Mouse (Mus musculus) inflammation-experienced regulatory T-cells, adult 6 months (primary cell): ENCODE measurements around the gene Gltp. TPM values are rescaled to one million over a fixed set of nuclear protein-coding genes. Genes with fewer than 3 reads are reported as not detected.

Experiments used
- ATAC-seq: one replicate; pipeline ENCODE4 v1.8.0; 2017
- polyA plus RNA-seq, 3 experiments: library from polyadenylated mRNA; unstranded; fragments of 100-300 nt; shearing (Covaris generic); gene quantifications; one replicate each; pipeline ENCODE4 v1.2.1; 2017

Gltp gene
- polyA plus RNA-seq, 3 experiments from 2014 or later = 220 to 248 (median 235) TPM

GRCm38 (mm10) chr5:114702403-114703392, 11.9 kb upstream of the Gltp start:
- no peak for ATAC-seq

DNA sequence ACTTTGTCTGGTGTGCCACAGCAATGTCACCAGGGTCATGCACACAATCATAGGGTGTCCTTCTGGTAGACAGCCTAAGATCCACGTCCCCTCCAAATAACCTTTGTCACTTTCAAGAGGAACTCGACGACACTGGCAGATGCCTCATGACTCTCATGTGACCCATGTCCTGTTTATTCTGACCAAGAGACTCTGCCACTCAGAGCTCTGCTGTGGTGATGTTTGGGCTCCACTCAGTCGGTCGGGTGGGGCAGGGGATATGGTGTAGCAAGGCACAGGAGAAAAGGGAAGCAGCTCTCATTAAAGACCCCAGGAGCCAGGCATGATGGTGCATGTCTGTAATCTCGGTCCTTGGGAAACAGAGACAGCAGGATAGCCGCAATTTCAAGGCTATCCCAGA, 8.2 kb upstream of the Gltp start:
- ATAC-seq = no peak

DNA sequence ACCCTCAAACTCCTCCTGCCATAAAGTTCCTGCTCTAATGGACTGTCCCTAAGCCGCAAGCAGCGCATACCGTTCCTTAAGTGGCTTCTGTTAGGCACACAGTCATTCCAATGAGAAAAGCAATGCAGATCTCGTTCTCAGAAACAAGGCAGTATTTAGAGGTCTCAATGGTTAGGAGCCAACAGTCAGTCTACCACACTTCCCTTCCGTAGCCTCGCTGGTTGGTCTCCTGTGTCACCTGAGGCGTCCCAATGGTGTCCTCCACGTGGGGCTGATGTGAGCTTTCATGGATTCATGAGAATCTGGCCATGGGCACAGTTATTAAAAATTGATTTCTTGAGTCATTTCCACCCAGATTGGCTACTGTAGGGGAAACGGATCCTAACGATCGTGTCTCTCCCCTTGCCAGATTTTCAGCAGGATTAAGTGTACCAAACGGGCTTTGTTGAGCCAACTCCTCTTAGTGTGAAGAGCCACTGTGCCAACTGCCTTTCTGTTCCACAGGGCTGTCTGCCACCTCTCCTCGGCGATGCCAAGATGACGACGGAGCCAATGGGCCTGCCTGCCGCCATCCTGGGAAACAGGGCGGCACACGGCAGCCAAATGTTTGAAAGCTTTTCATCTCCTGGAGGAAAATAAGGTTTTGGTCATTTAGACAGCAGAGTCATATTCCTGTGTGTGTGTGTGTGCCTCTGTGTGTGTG, 7.4 kb upstream of the Gltp start:
- ATAC-seq = no peak

DNA sequence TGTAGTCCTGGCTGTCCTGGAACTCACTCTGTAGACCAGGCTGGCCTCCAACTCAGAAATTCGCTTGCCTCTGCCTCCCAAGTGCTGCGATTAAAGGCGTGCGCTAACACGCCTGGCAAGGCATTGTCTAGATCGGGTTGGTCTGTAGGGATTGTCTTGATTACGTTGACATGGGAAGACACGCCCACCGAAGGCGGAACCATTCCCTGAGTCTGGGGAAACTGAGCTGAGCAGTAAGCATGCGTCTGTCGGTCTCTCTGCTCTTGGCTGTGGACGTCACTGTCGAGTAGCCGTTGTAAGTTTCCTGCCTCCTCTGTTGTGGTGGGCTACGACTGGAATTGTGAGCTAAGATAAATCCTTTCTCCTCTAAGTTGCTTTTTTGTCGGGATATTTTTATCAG, 6.2 kb upstream of the Gltp start:
- no peak for ATAC-seq

GRCm38 (mm10) chr5:114695775-114696174, 5.0 kb upstream of the Gltp start:
- no peak for ATAC-seq

DNA sequence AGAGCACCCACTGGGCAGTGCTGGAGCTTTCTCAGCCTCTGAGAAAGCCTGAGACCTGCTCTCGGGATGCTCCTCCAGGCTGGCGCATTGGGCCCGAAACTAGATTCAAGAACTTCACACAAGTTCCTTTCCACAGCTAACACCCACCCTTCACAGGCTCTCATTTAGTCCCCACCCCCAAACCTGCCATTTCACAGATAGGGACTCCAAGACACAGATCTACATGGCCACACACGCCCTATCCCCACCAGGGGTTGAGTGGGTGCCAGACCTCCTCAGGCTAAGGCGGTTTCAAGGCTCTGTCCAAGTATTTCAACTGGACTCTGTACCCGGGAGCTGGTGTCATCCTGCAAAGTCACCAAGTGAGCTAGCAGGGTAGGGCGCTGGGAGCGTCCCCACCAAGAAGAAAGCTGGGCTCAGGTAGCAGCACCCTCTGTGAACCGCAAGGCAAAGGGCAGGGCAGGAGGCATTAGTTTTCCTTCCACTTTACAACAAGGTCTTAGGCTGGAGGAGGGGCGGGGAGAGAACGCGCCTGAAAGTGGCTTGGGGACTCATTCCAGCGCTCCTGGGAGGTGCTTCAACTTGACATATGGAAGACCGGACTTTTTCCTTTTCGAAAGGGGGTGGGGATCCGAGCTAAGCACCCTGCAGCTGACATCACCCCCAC, 951 bp downstream of the Gltp start:
- ATAC-seq = peak; percentile 30

DNA sequence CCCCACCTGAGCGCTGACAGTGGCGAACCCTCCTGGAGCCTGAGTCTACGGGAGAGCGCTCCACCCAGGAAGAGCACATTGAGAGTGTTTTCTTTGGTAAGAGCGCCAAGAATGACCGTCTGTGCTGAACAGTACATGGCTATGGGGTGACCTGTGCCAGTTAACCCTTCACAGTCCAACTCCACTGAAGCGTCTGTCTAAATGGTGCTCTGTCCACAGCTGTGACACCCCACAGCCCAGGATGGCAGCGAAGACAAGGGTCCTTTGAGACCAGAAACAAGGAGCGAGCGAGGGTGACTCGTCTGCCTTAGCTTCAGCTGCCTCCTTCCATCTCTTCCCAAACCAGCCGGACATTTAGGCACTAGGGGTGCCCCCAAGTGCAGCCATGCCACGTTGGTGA, 2.1 kb downstream of the Gltp start:
- no peak for ATAC-seq

- ATAC-seq = no peak
These were observed 2.9 kb downstream of the Gltp start for GRCm38 (mm10) chr5:114687901-114688300.

GRCm38 (mm10) chr5:114686726-114687210, 4.0 kb downstream of the Gltp start:
- no peak for ATAC-seq

DNA sequence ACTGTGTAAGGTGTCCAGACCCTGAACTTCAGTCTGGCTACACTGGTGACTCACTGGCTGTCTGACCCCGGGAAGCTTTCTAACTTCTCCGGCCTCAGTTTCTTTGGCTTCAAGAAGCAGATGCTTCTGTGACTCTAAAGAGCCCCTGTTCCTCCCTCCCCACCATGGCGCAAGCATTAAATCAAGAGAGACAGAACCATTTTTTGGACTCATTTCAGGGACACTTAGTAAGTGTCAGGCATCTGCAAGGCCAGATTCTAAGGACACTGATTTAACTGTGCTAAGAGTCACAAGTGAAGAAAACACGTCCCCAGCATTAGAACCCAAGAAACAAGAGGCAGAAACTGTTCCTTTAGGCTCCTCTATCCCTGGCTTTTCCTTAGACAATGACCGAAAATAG, 4.8 kb downstream of the Gltp start:
- no peak for ATAC-seq

DNA sequence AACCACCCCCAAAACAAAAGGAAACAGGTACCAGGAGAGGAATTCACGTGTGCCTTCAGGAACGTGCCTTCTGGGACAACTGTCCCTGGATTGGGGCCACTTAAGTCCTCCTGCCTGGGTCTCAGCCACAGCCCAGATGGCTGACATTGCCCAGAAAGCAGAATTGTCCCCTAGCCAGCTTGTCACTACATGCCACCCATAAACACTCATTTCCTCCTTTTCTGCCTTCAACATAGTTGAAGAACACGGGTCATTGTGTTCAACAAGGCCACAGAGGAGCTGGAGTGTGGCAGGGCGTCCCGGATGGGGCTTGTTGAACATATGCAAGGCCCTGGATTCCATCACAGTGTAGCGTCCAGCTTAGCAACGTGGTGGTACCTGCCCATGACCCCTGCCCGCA, 9.1 kb downstream of the Gltp start:
- ATAC-seq = no peak

DNA sequence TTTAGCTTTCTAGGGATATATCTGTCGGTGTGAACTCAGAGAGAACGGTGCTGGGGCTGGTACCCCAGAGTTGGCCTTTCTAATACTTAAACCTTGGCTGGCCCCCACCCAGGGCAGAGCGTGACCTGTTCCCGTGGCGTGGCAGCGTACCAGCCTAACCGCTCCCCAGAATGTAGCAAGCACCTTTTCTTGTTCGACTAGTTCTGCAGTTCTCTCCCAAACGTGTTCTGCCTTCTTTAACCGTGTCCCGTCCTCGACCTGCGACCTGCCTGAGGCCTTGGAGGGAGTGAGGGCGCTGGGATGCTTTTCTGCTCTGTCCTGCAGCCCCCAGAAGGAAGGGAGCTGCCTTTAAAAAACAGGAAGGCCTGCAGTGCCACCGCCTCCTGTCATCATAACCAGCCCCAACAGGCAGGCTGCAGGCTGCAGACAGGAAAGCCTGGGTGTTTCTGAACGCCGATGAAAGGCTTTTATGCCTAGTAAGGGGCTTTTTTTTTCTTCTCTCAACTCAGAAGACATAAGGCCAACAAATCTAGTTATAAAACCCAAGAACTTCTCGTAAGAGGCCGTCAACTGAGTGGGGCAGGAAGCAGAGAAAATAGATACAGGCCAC, 10.0 kb downstream of the Gltp start:
- peak; percentile 87 for ATAC-seq

- peak; percentile 41 for ATAC-seq
These were observed 10.8 kb downstream of the Gltp start for GRCm38 (mm10) chr5:114679841-114680591.

- ATAC-seq = no peak
These were observed 16.2 kb downstream of the Gltp start for GRCm38 (mm10) chr5:114674594-114674993.

GRCm38 (mm10) chr5:114673114-114673513, 17.7 kb downstream of the Gltp start:
- no peak for ATAC-seq

- no peak for ATAC-seq
These were observed 21.8 kb downstream of the Gltp start for GRCm38 (mm10) chr5:114669014-114669413.

DNA sequence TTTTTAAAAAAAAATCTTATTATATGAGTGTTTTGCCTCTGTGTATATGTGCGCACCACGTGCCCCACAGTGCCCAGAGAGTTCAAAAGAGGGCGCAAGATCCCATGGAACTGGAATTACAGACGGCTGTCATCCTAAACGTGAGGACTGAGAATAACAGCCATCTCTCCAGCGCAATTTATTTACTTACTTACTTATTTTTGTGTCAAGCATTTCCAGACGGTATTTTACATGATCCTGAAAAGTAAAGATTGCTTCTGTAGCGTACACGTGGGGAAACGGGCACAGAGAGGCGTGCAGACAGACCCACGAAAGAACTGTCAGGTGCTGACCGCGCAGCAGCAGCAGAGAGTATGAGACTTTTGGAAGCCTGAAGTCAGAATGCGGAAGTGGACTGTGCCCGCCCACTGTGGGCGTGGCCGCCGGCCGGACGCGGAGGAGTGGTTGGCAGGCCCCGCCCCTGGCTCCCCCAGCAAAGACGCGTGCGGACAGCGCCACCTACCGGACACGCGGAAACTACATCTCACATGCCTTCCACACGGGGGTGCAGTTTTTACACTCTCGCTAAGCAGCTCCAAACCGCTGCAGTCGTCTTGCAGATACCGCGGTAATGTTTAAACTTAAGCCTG, 23.4 kb downstream of the Gltp start:
- peak; percentile 94 for ATAC-seq

DNA sequence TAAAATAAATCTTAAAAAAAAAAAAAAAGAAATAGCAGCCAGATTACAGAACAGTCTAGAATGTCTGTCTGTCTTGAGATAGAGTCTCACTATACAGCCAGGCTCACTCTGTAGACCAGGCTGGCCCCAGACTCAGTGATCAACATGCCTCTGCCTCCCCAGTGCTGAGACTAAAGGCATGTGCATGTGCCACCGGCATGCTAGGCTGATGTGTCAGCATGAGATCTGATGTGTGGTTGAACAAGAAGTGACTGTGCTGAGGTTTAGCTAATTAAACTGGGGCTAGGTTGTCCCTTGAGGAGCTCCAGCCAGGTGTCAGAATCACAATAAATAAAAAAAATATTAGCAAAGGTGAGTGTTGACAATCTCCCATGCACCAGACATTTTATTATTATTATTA, 24.1 kb downstream of the Gltp start:
- ATAC-seq = no peak

- no peak for ATAC-seq
These were observed 26.0 kb downstream of the Gltp start for GRCm38 (mm10) chr5:114664750-114665149.

DNA sequence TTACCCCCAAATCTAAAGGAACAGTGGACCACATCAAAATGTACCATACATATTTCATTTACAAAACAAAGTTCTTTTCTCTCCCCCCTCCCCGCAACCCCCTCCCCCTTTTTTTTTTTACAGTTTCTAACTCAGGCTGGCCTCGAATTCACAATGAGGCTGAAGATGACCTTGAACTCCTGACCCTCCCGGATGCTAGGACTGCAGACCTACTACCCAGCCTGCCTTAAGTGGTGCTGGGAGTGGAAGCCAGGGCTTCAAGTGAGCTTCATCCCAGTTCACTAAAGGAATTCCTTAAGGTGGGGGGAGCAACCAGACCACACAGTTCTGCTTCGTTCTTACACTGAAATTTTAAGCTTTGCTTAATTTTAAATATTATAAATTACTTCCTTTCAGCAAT, 26.6 kb downstream of the Gltp start:
- ATAC-seq = no peak

DNA sequence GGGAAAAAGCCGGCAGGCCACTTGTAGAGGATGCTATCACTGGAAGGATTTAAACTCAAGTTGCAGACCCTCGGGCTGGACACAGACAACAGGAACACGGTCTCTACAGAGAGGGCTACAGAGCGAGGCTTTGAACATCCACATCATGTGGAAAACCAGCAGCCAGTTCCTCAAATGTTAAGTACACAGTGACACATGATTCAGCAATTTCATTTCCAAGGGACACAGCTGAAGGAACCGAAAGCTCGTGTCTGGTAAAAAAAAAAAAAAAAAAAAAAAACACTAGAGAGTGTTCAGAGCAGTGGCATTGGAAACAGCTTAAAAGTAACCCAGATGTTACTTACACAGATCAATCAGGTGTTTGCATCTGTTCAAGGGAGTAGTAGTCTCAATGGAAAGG, 29.8 kb downstream of the Gltp start:
- ATAC-seq = no peak
